Mouse (Mus musculus) forebrain, embryonic 13.5 days (tissue): Measurements from ENCODE around the gene Amph. TPM values are rescaled to one million over a fixed set of nuclear protein-coding genes. Genes with fewer than 3 reads are reported as not detected.

Experiments
- ATAC-seq: fragments of 200-750 bp; cut with Nextera tagmentation; 2 replicates; pipeline ENCODE4 v1.8.0; 2017
- H3K27ac ChIP-seq: fragments of 300-500 bp; sonication (generic); 2 replicates; pipeline ENCODE4 v1.5.1; 2015; ENCODE audit warnings: inconsistent platforms, mild to moderate bottlenecking, moderate library complexity
- H3K27me3 ChIP-seq: fragments of 300-500 bp; sonication (generic); 2 replicates; pipeline ENCODE4 v1.6.1; 2015; ENCODE audit warnings: mild to moderate bottlenecking, inconsistent platforms
- H3K36me3 ChIP-seq: fragments of 300-500 bp; sonication (generic); 2 replicates; pipeline ENCODE4 v1.6.1; 2015; ENCODE audit warnings: mild to moderate bottlenecking, inconsistent platforms; ENCODE audit not compliant: poor library complexity, severe bottlenecking
- H3K4me1 ChIP-seq: fragments of 300-500 bp; sonication (generic); 2 replicates; pipeline ENCODE4 v1.6.1; 2015; ENCODE audit warnings: inconsistent platforms
- H3K4me2 ChIP-seq: fragments of 300-500 bp; sonication (generic); 2 replicates; pipeline ENCODE4 v1.6.1; 2015; ENCODE audit warnings: inconsistent platforms, mild to moderate bottlenecking, moderate library complexity
- H3K4me3 ChIP-seq: fragments of 300-500 bp; sonication (generic); 2 replicates; pipeline ENCODE4 v1.5.1; 2015; ENCODE audit warnings: mild to moderate bottlenecking, inconsistent platforms
- H3K9ac ChIP-seq: fragments of 300-500 bp; sonication (generic); 2 replicates; pipeline ENCODE4 v1.6.1; 2015; ENCODE audit warnings: mild to moderate bottlenecking, inconsistent platforms
- H3K9me3 ChIP-seq: fragments of 300-500 bp; sonication (generic); replicated peaks from 2 replicates; pipeline ENCODE4 v1.6.1; 2016; ENCODE audit warnings: inconsistent platforms
- WGBS: fragments of 180-500 bp; shearing (Covaris S2); methylation state at CpG from one replicate; pipeline ENCODE4 v1.1.7; 2015; 5-methylcytosine and 5-hydroxymethylcytosine counted together
- polyA plus RNA-seq: library from polyadenylated mRNA; unstranded; fragments of >200 nt; fragmentation: Nextera tagmentation; extraction: Ambion mirVana; gene quantifications from 2 replicates; pipeline ENCODE4 v1.2.1, GENCODE M21; 2015

The Amph gene
- polyA plus RNA-seq, 1 experiment from 2014 or later, result 17.9 TPM

GRCm38 (mm10) chr13:19195456-19195855, 247.5 kb downstream of the Amph start:
- Histone ChIP-seq H3K9me3 (no peaks in the 10 kb centered on the region), H3K4me3 (no peak overlapping the region), H3K36me3 (no peaks in the 10 kb centered on the region), H3K4me1 (no peaks in the 10 kb centered on the region), H3K4me2 (no peak overlapping the region), H3K9ac (no peak overlapping the region), H3K27ac (no peak overlapping the region), H3K27me3 (no peaks in the 10 kb centered on the region)
- WGBS, result 49% methylated on average over 1 of the region's 1 CpGs
- no peak for ATAC-seq

Other genes starting within 250 kb of the Amph start
- gene Vps41, start 230.9 kb upstream of the Amph start, polyA plus RNA-seq, result 90.3 and 100 TPM in 2 replicates